Mouse (Mus musculus): ENCODE measurements around the gene Papss1.

DNA sequence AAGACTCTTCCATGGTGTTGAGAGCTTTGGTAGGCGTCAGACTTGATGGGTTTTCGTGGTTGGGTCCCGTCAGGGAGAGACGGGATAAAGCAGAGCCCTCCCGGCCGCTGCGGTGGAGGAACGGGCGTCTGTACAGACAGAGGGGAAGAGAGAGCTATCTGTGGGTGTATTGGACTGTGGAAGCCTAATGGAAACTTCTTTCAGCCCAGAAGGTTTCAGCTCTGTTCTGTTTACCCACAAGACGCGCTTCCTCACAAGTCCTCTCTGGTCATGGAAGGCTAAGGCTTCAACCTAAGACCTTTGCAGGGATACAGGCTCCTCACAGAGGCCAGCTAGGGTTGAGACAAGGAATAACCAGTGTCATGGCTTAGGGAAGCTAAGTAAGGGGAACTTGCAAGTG lies 36.2 kb downstream of the Papss1 start:
- TF ChIP-seq POLR2A (IDR thresholded peaks at IDR 0.05; ENCODE audit: extremely low read depth, insufficient read depth, low read length) (no peak), CTCF (IDR thresholded peaks at IDR 0.05; ENCODE audit: low read depth, low read length) (no peak)
